Mouse (Mus musculus) intestine, postnatal 0 days (tissue): Measurements from ENCODE around the gene Ngly1. TPM values are rescaled to one million over a fixed set of nuclear protein-coding genes. Genes with fewer than 3 reads are reported as not detected.

Experiments used
- ATAC-seq: fragments of 200-750 bp; cut with Nextera tagmentation; 2 replicates; pipeline ENCODE4 v1.8.0; 2017; ENCODE audit warnings: mild to moderate bottlenecking, moderate TSS enrichment, moderate library complexity
- H3K27ac ChIP-seq: fragments of 300-500 bp; sonication (generic); 2 replicates; pipeline ENCODE4 v1.5.1; 2014; ENCODE audit warnings: mild to moderate bottlenecking, low read depth, low read length, moderate library complexity
- H3K27me3 ChIP-seq: fragments of 300-500 bp; sonication (generic); replicated peaks from 2 replicates; pipeline ENCODE4 v1.6.1; 2014; ENCODE audit warnings: low read length, mixed read lengths; ENCODE audit not compliant: control insufficient read depth, insufficient read depth
- H3K36me3 ChIP-seq: fragments of 300-500 bp; sonication (generic); 2 replicates; pipeline ENCODE4 v1.6.1; 2014; ENCODE audit warnings: mild to moderate bottlenecking, moderate library complexity; ENCODE audit not compliant: control insufficient read depth, insufficient read depth
- H3K4me1 ChIP-seq: fragments of 300-500 bp; sonication (generic); replicated peaks from 2 replicates; pipeline ENCODE4 v1.6.1; 2014; ENCODE audit warnings: antibody characterized with exemption, low read length, mixed read lengths; ENCODE audit not compliant: control insufficient read depth, insufficient read depth
- H3K4me2 ChIP-seq: fragments of 300-500 bp; sonication (generic); replicated peaks from 2 replicates; pipeline ENCODE4 v1.6.1; 2014; ENCODE audit warnings: low read depth, mild to moderate bottlenecking, moderate library complexity
- H3K4me3 ChIP-seq: fragments of 300-500 bp; sonication (generic); 2 replicates; pipeline ENCODE4 v1.5.1; 2014; ENCODE audit warnings: low read depth, low read length
- H3K9ac ChIP-seq: fragments of 300-500 bp; sonication (generic); 2 replicates; pipeline ENCODE4 v1.6.1; 2014; ENCODE audit warnings: mild to moderate bottlenecking, low read depth, low read length
- H3K9me3 ChIP-seq: fragments of 300-500 bp; sonication (generic); 2 replicates; pipeline ENCODE4 v1.6.1; 2016; ENCODE audit warnings: mixed run types; ENCODE audit not compliant: control insufficient read depth
- CTCF ChIP-seq: sonication (generic); IDR thresholded peaks from 2 replicates; pipeline ENCODE4 v1.5.1; 2016; ENCODE audit warnings: low read depth, mild to moderate bottlenecking, control low read depth, antibody characterized with exemption, moderate library complexity
- WGBS: fragments of 180-500 bp; shearing (Covaris S2); extraction: QIAGEN DNeasy Blood & Tissue Kit; methylation state at CpG from one replicate; pipeline ENCODE4 v1.1.7; 2014; 5-methylcytosine and 5-hydroxymethylcytosine counted together
- polyA plus RNA-seq: library from polyadenylated mRNA; unstranded; fragments of >200 nt; fragmentation: Nextera tagmentation; extraction: Ambion mirVana; gene quantifications from 2 replicates; pipeline ENCODE4 v1.2.1, GENCODE M21; 2015

Gene Ngly1
- polyA plus RNA-seq, 1 experiment from 2014 or later = 46.0 TPM

DNA sequence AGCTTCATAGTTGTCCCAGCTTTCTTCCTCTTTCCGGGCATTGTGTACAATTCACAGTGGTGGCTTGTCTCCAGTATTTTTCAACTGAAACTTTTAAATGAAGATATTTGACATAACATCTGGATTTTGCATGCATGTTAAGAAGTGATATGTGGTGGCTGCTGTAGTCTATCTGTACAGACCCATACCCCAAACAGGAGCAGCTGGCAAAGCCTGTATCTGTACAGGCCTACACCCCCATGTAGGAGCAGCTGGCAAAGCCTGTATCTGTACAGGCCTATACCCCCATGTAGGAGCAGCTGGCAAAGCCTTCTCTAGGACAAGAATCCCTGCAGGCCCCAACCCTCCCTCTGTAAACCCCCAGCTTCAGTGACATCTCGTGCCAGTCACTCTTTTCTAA, 65.8 kb downstream of the Ngly1 start:
- ATAC-seq = no peak
- Histone ChIP-seq H3K4me1 (peaks cover 5% of the 10 kb centered on the region; the same call in 1 of the 2 replicates), H3K36me3 (no peaks in the 10 kb centered on the region), H3K4me3 (no peak overlapping the region), H3K9ac (no peak overlapping the region), H3K9me3 (no peaks in the 10 kb centered on the region), H3K27ac (0 out of 2 replicates have a peak overlapping the region, but pooled peaks have one; percentile 30), H3K27me3 (no peaks in the 10 kb centered on the region), H3K4me2 (no peak overlapping the region)
- TF ChIP-seq CTCF = no peak
- 76% methylated on average over 2 of the region's 2 CpGs for WGBS

DNA sequence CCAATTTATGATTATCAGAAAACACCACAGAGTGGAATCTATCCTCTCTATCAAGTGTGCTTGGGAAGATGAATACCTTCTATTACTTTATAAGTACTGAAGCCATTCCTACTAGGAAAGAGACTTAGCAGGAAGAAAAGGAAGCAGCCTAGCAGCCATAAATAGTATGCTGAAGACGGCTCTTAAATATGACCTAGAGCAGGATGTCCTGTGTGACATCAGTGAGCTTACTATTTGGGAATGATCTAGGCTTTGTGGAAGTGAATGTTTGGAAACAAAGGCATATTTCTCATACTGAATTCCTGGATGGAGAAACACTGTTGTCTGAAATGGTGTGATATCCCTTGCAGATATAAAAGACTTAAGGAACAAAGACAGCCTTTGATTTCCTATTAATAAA, 67.6 kb downstream of the Ngly1 start:
- H3K36me3 ChIP-seq = no peaks in the 10 kb centered on the region
- H3K9me3 ChIP-seq = no peaks in the 10 kb centered on the region
- H3K27me3 ChIP-seq = no peaks in the 10 kb centered on the region
- TF ChIP-seq CTCF = no peak
- no peak overlapping the region for H3K9ac ChIP-seq
- no peak overlapping the region for H3K27ac ChIP-seq
- no peak overlapping the region for H3K4me3 ChIP-seq
- H3K4me1 ChIP-seq = peaks cover 5% of the 10 kb centered on the region; the same call in 1 of the 2 replicates
- WGBS = 49% methylated on average over 1 of the region's 1 CpGs
- H3K4me2 ChIP-seq = no peak overlapping the region
- ATAC-seq = no peak

GRCm38 (mm10) chr14:16319818-16320217, 70.7 kb downstream of the Ngly1 start:
- Histone ChIP-seq H3K27ac (0 out of 2 replicates have a peak overlapping the region, but pooled peaks have one; percentile 50), H3K4me1 (no peaks in the 10 kb centered on the region), H3K9ac (no peak overlapping the region), H3K9me3 (no peaks in the 10 kb centered on the region), H3K27me3 (no peaks in the 10 kb centered on the region), H3K36me3 (no peaks in the 10 kb centered on the region), H3K4me3 (no peak overlapping the region), H3K4me2 (no peak overlapping the region)
- ATAC-seq = peak; percentile 96
- 25% methylated on average over 2 of the region's 2 CpGs for WGBS
- TF ChIP-seq CTCF = peak; percentile 29

DNA sequence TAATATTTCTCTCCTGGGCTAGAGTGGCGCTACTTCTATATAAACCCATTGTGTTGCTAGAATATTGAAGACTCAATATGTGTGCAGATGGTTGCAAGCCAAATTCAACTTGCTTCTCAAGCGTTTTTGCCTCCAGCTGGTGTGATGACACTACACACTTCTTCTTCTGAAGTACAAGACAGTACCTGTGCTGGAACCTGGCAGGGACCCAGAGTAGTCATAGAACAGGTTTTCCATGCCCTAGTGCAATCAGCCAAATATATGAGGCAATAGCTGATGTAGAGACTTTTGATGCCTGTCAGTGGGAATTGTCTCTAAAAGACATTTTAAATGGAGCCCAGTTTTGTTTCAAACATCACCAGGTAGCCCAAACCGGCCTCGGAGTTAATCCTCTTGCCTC, 75.3 kb downstream of the Ngly1 start:
- no peak overlapping the region for H3K4me3 ChIP-seq
- H3K4me2 ChIP-seq = no peak overlapping the region
- no peaks in the 10 kb centered on the region for H3K4me1 ChIP-seq
- no peaks in the 10 kb centered on the region for H3K9me3 ChIP-seq
- no peak for ATAC-seq
- H3K9ac ChIP-seq = no peak overlapping the region
- TF ChIP-seq CTCF = no peak
- 85% methylated on average over 4 of the region's 4 CpGs for WGBS
- H3K27ac ChIP-seq = no peak overlapping the region
- H3K27me3 ChIP-seq = no peaks in the 10 kb centered on the region
- no peaks in the 10 kb centered on the region for H3K36me3 ChIP-seq

DNA sequence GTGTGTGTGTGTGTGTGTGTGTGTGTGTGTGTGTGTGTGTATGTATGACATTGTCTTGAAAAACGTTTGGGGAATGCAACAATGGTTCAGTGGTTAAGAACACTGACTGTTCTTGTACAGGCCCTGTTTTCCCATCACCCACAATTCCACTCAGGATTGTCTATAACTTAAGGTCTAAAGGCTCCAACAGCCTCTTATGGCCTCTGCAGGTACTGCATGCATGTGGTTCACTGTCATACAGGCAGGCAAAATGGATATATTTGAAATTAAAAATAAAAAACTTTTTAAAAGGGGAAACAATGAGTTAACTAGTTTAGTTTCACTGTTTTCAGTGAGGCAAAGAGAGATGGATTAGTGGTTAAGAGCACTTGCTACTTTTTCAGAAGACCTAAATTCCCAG, 76.1 kb downstream of the Ngly1 start:
- H3K36me3 ChIP-seq = no peaks in the 10 kb centered on the region
- H3K27me3 ChIP-seq = no peaks in the 10 kb centered on the region
- no peak for ATAC-seq
- H3K4me3 ChIP-seq = no peak overlapping the region
- peak; percentile 53 for TF ChIP-seq CTCF
- 41% methylated on average over 1 of the region's 1 CpGs for WGBS
- no peak overlapping the region for H3K9ac ChIP-seq
- H3K27ac ChIP-seq = no peak overlapping the region
- no peak overlapping the region for H3K4me2 ChIP-seq
- H3K4me1 ChIP-seq = no peaks in the 10 kb centered on the region
- H3K9me3 ChIP-seq = no peaks in the 10 kb centered on the region

- Histone ChIP-seq H3K4me2 (no peak overlapping the region), H3K4me1 (no peaks in the 10 kb centered on the region), H3K9me3 (no peaks in the 10 kb centered on the region), H3K27me3 (no peaks in the 10 kb centered on the region), H3K27ac (no peak overlapping the region), H3K36me3 (no peaks in the 10 kb centered on the region), H3K4me3 (no peak overlapping the region), H3K9ac (no peak overlapping the region)
- no peak for TF ChIP-seq CTCF
- no peak for ATAC-seq
- 28% methylated on average over 2 of the region's 2 CpGs for WGBS
Observed at GRCm38 (mm10) chr14:16328531-16328930, 79.5 kb downstream of the Ngly1 start.

DNA sequence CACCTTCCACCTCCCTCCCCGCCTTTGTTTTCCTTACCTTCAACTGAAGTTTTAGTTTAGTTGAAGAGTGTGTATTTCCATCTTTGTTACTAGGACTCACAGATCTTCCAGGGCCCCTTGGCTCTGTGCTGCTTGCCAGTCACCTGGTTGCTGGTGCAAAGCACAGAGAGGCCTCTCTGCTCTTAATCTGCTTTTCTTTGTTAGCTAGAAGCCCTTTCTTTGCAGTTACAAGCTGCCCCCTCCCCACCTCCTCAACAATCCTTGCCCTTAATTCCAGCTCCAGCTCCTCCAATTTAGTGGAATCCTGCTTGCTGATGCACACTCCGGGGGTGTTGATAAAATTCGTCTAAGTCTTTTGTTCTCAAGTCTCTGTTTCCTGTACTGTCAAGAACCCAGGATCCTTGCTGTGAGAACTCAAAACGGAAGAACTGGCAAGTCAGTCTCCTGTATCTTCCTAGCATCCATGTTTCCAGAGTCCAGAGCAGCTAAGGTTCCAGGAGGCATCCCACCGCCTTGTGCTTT, 79.9 kb downstream of the Ngly1 start:
- H3K4me3 ChIP-seq = no peak overlapping the region
- no peaks in the 10 kb centered on the region for H3K9me3 ChIP-seq
- no peak overlapping the region for H3K9ac ChIP-seq
- H3K4me2 ChIP-seq = no peak overlapping the region
- H3K4me1 ChIP-seq = no peaks in the 10 kb centered on the region
- no peak overlapping the region for H3K27ac ChIP-seq
- 51% methylated on average over 5 of the region's 5 CpGs for WGBS
- no peak for TF ChIP-seq CTCF
- no peak for ATAC-seq
- H3K36me3 ChIP-seq = no peaks in the 10 kb centered on the region
- no peaks in the 10 kb centered on the region for H3K27me3 ChIP-seq
